Mouse (Mus musculus) 416B (cell line): ENCODE results near the gene D430041D05Rik.
A peak's percentile ranks its signal among the peaks of the same experiment; 100 is the strongest.

ENCODE experiments used
- DNase-seq: peaks from one replicate; pipeline ENCODE4 v3.0.0; 2011; ENCODE audit warnings: low read depth

D430041D05Rik gene

DNA sequence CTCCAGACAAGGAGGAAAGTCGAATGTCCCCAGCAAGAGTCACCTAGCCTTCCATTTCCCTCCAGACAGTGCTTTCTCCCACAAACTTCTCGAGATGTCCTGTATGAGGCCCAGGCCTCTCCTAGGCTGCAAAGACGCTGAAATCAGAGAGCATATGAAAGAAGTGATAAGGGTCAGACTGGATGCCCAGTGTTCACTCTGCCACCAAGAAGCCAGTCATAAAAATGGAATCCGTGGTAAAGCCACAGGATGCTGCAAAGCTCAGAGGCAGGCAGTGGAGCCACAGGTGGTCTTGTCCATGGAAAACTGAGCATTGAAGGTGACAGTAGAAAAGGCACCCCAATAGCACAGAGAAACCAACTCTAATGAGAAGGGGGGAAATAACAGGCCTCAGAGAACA lies 2.9 kb downstream of the D430041D05Rik start:
- DNase-seq: no peak

DNA sequence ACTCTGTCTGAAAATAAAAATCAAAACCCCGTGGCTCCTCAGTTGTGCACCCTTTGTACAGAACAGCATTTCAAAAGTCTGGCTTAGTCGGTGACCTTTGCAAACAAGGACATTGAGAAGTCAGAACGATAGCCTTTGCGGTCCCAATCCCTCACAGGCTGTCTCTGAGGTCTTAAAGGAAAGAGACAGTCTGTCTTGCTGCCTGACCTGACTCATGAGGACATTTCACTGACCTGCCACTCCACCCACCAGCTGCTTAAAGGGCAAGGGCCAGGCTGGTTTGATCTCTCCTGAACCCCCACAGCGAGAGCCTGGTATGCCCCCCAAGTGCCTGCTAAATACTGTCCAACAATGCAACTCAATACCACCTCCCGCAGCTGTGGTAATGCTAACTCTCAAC lies 6.8 kb downstream of the D430041D05Rik start:
- no peak for DNase-seq

DNA sequence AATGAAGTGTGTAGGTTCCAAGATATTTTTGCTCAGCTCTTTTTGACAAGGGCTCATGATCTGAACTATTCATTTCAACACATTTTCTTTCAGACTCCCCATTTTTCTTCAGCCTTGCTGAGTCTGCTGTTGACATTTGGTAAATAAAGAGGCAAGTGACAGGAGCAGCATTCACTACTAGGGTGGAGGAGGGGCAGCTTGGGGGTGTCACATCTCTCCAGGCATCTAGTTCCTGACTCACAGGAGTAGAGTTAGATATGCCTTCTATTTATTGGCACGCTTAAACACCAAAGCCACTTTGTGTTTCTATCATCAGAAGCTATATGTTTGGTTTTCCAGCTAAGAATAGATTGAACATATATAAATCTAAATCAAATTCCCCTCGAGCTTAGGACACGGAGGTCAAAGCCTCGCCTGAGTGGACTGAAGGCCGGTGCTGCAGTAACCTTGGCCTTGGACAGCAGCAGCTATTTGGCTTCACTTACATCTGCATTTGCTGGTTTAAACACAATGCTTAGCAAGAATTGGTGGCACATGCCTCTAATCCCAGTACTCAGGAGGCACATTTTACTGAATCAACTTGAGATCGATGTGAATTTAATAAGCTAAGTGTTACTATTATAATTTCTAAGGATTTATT lies 12.0 kb downstream of the D430041D05Rik start:
- DNase-seq: no peak

DNA sequence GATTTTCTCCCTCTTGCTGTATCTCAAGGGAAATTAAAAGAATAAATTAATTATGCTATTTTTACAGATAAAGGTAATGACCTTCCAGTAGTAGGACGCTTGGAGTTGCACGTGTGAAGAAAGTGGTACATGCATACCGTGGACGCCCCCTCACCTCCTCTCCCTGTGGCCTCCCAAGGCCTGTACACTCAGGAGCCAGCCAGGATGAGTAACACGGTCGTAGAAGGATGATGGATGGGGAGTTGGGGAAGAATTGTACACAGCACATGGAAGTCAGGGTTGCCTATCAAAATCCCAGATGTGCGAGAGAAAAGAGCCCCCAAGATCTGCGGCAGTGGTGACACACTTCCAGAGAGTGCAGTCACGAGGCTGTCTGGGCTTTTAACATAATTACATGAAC lies 14.9 kb downstream of the D430041D05Rik start:
- DNase-seq: no peak

DNA sequence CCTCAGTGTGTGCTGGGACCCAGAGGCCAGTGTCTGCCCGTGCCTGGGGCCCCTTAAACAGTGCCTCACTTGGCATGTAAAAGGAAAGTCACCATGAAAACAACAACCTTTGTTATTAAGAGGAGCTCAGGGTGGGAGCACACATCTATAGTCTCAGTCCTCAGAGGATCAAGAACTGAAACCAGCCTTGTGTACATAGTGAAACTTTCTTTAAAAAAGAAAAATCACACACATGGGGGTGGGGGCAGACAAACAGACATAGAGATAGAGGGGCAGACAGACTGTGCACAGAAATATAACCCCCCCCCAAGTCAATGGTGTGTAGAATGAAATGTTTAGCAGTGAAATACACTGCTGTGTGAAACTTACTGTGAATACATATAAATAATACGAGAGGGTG lies 16.0 kb downstream of the D430041D05Rik start:
- no peak for DNase-seq

DNA sequence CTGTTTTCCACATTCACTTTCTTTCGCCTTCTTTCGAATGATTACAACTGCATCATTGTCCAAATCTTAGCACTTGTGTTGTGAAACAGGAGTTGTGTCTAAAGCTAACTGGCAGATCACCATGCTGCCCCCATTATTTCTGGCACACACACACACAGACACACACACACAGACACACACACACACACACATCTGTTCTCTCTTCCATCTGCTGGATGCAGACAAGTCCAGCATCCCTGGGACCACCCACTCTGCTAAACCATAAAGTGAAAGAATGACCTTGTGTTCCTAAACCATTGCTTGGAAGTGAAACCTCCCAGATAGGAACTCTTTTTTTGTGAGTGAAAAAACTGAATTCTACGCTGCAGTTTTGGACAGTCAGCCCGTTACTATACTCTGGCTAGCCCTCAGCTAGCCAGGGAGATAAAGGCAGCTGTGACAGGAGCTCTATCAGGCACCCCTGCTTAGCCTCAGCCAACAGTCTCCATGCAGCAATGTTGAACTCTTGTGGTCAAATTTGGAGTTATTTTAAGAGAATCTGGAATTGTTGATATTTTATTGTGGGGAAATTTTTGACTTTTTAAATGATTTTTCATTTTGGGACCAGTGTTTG lies 18.0 kb downstream of the D430041D05Rik start:
- DNase-seq: no peak

DNA sequence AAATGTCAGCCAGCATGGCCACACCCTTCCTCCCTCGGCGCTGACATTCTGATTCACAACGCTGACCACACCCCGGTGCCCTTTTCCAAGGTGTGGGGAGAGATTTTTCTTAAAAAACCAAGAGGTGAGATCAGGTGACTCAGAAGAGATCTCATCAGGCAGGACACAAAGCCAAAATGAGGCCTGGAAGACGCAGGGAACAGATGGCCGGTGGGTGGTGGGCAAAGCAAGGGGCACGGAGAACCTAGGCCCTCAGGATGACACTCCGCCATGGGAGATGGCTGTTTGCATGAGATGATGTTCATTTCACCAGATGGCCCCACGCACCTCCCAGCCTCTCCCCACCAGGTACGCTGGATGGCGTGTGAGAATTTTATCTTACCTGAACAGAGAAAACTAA lies 21.6 kb downstream of the D430041D05Rik start:
- no peak for DNase-seq

DNA sequence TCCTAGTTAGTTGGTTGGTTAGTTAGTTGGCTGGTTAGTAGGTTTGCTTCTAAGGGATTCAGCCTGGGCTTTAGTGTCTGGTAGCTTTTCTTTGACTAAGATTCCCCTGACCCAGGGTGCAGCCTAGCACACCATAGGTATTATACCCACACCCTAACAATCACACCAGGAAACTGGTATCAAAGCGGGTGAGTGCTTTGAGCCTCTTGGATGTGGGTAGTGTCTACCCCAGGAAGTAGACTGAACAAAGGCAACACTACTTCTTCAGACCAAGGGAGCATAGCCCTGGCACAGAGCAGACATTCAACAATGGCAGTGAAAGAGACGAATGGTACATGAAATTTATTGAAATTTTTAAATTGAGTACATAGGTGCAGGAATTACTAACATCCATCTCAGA lies 24.9 kb downstream of the D430041D05Rik start:
- no peak for DNase-seq

DNA sequence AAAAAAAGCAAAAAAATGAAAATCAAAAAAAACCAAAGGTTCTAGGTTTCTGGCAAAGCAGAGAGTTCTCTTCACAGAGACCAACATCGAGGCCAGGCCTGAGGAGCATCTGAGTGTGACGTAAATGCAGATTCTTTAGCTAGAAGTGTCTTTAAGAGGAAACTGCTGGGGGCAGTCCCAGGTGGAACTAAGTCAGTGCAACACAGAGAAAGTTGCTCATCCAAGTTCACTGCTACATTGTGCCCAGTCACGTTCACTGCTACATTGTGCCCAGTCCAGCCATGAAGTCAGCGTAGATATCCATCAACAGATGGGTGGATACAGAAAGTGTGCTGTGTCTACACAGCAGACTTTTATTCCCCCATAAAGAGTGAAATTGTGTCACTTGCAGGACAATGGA lies 27.2 kb downstream of the D430041D05Rik start:
- DNase-seq: no peak

DNA sequence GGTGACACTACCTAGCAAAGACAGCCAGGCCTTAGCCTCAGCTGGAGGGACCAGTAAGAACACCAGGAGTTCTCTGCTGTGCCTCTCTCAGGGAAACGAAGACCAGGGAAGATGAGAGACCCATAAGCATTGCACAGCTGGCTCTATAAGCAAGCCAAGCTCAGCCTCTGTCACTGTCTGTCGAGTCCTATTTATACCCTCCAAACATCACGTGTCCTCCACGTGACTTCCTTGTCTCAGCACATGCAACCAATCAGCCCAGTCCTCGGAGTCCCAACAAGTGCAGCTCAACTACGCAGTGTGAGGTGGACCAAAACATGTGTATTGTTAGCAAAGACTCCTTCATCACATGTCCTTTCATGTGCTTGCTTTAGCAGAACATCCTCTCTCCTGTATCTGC lies 28.0 kb downstream of the D430041D05Rik start:
- no peak for DNase-seq

DNA sequence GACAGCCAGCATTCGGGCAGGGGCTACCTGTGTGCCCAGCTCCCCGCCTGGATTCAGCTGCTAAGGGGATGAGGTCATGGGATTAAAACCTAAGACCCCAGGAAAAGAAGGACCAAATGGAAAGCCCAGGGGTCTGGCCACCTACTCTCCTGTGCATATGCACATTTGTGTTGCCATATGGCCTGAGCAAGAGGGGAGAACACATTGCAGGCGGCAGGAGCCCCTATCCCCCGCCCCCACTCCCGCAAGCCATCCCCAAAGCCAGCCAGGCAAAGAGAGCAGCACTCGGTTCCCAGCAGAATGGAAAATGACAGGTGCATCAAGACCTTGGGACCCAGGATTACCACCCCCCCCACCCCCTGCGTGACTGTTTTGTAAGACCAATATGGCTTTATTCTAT lies 31.5 kb downstream of the D430041D05Rik start:
- DNase-seq: no peak

DNA sequence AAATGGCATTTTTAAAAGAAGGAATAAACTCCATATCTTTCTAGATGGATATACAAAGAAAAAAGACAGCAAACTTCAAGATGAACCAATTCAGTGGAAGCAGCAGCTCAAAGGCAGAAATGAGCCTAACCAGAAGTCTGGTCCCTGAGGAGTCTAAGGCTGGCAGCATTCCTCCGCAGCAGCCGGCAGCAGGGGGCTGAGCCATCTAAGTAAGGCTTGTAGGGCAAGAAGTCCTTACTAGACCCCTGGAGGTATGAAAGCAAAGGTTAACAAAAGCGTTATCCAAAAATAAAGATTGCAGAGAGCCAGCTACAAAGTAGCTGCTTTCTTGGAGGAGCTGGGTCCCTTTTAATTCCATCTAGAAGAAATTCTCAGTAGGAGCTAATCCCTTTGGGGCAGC lies 32.0 kb downstream of the D430041D05Rik start:
- no peak for DNase-seq

DNA sequence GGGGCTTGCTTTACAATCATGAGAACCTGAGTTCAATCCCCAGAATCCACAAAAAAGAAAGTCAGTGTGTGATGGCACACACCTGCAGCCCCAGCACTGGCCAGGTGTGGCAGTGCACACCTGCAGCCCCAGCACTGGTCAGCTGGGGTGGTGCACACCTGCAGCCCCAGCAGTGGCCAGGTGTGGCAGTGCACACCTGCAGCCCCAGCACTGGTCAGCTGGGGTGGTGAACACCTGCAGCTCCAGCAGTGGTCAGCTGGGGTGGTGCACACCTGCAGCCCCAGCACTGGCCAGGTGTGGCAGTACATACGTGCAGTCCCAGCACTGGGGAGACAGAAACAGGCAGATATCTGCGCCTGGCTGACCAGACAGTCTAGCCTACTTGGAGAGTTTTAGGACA lies 32.8 kb downstream of the D430041D05Rik start:
- DNase-seq: no peak

DNA sequence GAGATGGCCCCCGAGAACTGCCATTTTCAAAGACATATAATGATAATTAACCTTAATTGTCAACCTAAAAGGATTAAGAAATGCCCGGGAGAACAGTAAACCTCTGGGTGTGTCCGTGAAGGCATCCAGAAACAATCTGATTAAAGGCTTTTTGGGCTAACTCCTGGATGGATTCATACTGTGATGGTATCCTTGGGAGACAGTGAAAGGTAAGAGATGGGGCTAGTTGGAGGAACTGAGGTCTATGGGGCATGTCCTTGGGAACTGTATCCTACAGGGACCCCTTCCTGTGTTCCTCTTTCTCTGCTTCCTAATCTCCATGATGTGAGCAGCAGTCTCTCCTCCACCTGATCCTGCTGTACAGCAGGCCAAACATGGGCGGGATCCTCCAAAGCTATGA lies 38.7 kb downstream of the D430041D05Rik start:
- no peak for DNase-seq

DNA sequence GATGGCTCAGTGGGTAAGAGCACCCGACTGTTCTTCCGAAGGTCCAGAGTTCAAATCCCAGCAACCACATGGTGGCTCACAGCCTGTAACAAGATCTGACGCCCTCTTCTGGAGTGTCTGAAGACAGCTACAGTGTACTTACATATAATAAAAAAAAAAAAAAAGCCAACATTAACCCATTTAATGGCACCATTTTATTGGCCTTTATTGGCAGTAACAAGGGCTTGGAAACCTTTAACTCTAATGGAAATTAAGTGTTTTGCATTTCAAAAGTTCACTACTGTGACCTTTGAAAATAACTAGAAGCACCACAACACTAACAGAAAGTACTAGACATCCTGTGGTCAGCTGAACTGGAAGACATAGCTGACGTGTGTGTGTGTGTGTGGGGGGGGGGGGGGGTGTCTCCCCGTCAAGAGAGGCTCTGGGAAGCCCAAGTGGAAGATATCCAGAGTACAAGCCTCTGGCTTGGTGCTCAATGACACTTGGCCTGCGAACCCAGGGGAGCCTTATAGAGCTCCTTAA lies 39.1 kb downstream of the D430041D05Rik start:
- peak; percentile 2 for DNase-seq

DNA sequence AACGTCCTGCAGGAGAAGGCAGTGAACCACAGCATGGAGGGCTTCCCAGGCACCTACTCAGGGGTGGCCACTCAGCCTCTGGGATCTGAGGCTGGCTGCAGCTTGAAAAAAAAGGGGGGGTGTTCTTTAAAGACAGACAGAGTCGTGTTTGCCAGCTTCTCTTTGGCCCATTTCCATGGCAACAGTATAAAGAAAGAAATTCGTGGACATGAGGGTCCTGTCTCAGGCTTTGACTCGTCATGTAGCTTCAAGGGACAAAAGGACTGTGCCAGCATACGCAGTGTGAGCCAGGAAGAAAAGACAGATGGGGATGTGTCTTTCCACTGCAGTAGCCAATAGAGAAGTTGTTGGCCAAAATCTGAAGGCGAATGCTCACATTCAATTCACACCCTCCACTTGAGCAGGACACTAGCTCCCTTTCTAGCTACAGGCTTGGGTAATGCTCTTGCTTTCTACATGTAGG lies 42.9 kb downstream of the D430041D05Rik start:
- DNase-seq: no peak

DNA sequence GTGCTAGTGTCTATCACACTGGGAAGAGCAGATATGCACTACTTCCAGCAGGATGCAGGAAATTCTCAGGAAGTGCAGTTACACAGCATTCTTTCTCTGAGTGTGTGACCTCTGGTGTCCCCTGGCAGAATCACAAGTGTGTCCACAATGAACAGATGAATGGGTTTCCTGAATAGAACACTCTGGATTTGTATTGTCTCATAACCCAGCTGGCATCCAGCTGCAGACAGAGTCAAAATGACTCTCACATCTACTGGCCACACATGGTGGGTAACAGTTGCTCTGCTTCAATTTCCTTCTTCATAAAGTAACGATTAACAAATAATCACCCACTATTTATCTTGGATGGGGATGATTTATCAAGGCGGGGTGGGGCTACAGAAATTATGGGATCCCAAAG lies 43.5 kb downstream of the D430041D05Rik start:
- DNase-seq: no peak

DNA sequence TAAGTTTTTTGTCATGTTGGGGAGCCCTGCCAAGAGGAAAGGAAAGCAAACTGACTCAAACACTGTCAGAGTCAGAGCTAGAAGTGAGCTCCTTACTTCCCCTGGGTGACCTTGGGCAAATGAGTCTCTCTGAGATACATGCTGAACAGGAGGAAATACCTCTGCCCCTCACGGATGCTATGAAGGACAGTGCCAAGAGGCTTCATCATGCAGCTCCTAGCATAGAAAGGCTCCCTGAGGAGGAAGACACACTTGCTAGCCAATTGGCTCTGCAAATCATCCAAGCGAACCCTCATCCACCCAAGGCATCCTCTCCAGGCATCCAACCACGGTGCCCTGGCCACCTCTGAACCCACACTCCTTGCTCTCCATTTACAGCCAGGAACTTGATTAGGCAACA lies 51.5 kb downstream of the D430041D05Rik start:
- DNase-seq: no peak

DNA sequence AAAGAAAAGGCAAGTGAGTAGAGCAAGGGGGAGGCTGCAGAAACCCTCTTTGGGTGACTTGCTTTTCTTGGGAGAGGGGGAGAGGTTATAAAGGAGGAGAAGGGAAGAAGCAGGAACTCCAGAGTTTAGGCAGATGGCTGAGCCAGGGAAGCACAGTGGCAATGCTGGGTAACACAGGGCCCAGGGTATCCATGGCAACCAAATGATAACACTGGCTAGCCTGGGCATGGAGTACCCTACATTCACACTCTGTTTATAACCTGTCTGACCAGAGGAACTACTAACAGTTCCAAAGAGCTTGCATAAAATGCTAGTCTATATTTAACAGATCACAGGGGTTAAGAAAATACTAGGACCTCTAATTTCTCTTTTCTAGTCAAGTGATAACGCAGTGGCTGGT lies 51.9 kb downstream of the D430041D05Rik start:
- no peak for DNase-seq

DNA sequence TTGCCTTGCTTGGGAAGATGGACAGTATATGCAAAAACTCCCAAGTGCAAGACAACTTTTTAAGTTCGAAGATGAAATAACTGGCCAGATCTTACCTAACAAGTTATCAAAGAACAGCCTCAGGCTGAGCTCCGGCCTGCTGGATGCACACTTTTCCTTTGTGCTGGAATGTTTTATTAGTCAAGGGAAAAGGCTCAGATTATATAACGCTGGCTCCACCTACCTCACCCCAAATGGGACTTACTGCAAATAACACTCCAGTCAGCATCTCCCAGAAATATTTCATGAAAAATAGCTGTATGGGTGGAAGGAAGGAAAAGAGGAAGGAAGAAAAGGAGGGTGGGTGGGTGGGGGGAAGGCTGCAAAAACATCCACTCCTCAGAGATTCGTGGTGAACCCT lies 54.3 kb downstream of the D430041D05Rik start:
- no peak for DNase-seq

DNA sequence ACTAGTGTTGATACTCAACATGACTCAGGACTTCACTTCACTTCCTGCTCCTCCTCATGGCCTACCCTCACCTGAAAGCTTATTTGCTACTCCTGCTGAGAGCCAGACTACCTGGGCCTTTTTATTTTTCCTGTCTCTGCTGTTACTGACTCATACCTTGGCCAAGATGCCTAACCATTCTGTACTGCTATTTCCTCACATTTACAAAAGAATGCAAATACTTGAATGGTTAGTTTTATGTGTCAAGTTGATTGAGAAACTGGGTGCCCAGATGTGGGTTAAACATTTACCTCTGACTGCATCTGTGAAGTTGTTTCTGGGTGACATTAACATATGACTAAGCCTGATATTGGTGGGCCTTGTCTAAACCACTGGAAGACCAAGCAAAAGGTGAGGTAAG lies 56.7 kb downstream of the D430041D05Rik start:
- DNase-seq: no peak

DNA sequence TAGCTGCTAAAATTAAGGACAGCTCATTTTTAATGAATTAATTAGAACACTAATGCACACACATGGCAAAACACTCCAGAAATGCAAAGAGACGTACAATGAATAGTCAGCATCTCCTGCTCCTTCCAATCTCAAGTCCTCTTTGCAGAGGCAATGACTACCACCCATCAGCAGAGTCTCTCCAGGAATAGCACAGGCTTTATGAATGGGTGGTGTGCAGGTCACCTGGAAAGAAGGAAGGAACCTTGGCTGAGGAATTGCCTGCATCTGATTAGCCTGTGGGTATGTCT lies 58.7 kb downstream of the D430041D05Rik start:
- no peak for DNase-seq

DNA sequence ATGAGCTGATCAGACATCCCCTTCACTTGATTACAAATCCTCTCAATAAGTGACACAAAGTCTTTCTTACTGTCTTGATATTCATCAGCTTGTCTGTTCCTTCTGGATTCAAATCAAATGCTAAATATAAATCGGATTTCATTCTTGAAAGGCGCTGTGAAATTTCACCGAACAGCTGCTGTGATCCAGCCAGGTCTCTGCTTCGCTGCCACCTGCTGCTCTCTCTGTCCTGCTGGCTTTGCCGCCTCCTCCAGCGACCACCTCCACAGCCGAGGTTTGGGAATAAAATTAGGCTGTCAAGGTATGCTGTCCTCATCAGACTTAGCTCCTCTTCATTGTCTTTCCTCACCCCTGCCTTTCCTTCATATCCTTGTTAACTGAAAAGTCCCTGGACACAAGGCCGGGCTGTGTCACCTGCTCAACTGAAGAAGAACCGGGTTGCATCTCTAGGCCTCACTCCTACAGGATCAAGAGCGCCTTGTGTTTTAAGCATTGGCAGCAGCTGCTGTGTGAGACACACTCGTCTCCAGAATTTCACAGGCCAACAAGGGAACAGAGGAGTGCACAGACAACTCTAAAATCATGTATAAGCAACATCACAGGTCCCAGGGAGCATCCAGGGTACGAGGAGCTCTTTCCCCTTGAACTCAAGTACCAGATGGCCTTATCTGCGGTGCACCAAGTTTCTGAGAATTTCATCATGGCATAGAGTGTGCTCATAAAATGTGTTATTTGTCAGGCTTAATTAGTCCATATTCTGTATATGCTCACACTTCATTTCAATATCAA lies 59.2 kb downstream of the D430041D05Rik start:
- DNase-seq: no peak
